Mouse (Mus musculus): Measurements from ENCODE around the gene Men1.
"Not testable (repeated sequence)": the region's sequence is repeated elsewhere in the genome, so short reads cannot be mapped to it uniquely, and the experiment has no call there.

The Men1 gene

GRCm38 (mm10) chr19:6304787-6305516, 29.8 kb upstream of the Men1 start:
- DNase-seq (ENCODE audit: low read depth, low spot score), result peak; percentile 86

DNA sequence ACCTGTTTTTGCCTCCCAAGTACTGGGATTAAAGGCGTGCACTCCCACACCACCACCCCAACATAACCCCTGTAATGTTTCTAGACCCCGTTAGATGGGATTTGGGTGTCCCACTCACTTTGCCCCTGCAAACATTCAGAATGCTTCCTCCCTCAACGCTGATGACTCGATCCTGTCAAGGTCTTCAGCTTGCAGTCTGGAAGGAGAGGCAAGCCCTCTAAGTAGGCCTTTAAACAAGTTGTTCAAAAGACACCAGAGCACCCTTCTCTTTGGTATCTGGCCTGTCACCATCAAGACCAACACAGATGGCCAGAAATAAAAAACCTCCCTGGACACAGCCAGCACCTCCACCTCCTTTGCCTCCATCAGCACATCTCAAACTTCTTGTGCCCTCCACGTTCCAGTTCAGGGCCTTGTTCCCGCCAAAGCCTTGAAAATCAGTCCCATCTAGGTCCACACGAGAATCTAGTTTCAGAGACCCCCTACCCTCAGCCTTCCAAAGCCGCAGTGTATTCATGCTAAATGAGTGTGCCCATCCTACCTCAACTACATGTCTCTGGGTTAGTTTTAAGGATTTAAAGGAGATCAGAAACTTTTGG, 29.2 kb upstream of the Men1 start:
- no peak for DNase-seq (ENCODE audit: low read depth, low spot score)

DNA sequence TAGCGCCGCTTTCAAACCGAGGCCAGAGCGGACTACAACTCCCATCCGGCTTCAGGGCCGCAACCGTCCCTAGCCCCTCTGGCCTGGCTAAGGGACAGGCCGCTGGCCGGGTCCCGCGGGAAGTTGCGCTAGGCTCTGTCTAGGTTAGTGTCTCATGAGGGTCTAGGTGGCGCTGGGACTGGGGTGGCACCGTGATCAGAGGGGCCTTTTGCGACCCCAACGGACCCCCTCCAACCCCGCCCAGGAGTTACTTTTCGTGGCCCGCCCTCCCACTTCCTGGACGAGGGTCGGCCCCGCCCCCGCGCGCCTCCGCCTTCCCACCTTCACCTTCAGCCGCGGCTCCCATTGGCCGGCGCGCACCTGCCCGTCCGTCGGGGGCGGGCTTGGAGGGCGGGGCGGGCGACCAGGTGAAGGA, 28.6 kb upstream of the Men1 start, which contains the start of gene Cdc42bpg:
Gene Cdc42bpg, plus strand, starts transcription at position 320 of the 415 bp plus-strand sequence.
- peak; percentile 75 for DNase-seq (ENCODE audit: low read depth, low spot score)

DNA sequence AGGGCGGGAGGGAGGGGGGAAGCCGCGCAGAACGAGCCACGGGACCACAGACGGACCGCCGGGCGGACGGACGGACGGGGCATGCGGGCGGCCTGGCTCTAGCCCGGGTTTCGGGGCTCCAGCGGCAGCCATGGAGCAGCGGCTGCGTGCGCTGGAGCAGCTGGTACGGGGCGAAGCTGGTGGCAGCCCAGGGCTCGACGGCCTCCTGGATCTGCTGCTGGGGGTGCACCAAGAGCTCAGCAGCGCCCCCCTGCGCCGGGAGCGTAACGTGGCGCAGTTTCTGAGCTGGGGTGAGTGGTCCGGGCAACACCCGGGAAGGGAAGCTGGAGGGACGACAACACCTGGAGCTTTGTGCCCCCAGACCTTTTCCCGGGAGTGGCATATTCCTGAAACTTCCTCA, 28.2 kb upstream of the Men1 start:
- peak; percentile 61 for DNase-seq (ENCODE audit: low read depth, low spot score)

GRCm38 (mm10) chr19:6307733-6308531, 26.8 kb upstream of the Men1 start:
- DNase-seq (ENCODE audit: low read depth, low spot score), result no peak

GRCm38 (mm10) chr19:6310181-6310580, 24.6 kb upstream of the Men1 start:
- no peak for DNase-seq (ENCODE audit: low read depth, low spot score)

GRCm38 (mm10) chr19:6311783-6312182, 23.0 kb upstream of the Men1 start:
- DNase-seq (ENCODE audit: low read depth, low spot score), result not testable (repeated sequence)

DNA sequence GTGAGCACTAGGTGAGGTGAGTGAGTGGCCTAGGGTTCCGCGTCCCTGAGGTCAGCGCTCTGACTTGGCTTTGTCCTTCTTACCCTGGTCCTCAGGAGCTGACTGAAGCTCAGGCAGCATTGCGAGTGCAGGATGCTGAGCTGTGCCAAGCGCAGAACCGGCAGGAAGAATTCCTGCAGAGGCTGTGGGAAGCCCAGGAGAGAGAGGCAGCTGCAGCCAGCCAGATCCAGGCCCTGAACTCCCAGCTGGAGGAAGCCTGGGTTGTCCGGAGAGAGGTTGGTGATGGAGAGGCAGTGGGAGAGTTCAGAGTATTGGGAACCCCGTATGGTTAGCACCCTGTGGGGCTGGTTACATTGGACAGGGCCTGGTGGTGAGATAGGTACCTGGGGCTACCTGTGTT, 21.0 kb upstream of the Men1 start:
- no peak for DNase-seq (ENCODE audit: low read depth, low spot score)

GRCm38 (mm10) chr19:6314513-6314912, 20.3 kb upstream of the Men1 start:
- DNase-seq (ENCODE audit: low read depth, low spot score), result no peak

DNA sequence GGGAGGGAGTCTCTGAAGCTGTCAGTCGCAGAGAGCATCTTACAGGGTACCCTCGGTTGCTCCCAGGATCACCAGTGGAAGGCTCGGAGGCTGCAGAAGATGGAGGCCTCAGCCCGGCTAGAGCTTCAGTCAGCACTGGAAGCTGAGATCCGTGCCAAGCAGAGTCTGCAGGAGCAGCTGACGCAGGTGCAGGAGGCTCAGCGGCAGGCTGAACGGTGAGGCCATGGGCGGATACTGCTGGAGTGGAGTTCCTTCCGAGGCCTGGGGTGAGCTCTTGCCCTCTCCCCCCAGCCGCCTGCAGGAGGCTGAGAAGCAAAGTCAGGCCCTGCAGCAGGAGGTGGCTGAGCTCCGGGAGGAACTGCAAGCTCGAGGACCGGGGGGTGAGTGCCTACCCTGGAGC, 19.2 kb upstream of the Men1 start:
- no peak for DNase-seq (ENCODE audit: low read depth, low spot score)

DNA sequence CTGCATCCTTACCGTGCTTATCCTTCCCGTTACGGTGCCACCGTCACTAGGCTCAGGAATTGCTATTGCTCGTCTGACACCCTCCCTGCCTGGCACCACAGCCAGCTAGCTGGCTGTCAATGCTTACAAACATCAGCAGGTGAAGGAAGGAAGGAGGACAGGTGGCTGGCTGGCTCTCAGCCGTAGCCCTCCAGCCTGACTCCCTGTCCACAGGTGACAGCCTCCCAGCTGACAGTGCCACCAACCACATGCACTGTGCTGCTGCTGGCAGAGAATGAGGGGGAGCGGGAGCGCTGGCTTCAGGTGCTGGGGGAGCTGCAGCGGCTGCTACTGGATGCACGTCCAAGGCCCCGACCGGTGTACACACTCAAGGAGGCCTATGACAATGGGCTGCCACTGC, 16.6 kb upstream of the Men1 start:
- no peak for DNase-seq (ENCODE audit: low read depth, low spot score)

- no peak for DNase-seq (ENCODE audit: low read depth, low spot score)
Observed at GRCm38 (mm10) chr19:6321358-6321757, 13.4 kb upstream of the Men1 start.

DNA sequence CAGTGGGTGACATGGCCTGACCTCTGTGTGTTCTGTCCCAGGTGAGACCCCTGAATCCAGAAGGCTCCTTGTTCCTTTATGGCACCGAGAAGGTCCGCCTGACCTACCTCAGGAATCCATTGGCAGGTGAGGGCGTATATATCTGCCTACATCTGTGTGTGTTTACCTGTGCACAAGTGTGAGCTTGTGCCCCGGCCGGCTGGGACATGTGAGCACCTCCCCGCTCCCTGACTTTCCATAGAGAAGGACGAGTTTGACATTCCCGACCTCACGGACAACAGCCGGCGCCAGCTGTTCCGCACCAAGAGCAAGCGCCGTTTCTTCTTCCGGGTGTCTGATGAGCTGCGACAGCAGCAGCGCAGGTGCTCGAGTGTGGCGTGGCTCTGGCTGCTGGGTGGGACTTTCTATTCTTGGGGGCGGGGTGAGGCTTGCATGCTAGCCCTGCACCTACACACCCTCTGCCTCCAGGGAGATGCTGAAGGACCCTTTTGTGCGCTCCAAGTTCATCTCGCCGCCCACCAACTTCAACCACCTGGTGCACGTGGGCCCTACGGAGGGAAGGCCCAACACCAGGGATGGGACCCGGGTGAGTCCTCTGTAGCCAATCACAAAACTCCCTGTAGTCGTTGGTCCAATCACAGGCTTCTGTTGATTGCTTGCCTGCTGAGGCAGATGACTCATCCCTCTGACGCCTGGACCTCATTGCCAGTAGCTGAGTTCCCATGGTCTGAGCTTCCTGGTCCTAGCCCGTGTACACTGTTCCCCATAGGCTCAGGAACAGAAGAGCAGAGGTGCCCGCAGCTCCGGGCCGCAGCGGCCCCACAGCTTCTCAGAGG, 12.8 kb upstream of the Men1 start:
- no peak for DNase-seq (ENCODE audit: low read depth, low spot score)

DNA sequence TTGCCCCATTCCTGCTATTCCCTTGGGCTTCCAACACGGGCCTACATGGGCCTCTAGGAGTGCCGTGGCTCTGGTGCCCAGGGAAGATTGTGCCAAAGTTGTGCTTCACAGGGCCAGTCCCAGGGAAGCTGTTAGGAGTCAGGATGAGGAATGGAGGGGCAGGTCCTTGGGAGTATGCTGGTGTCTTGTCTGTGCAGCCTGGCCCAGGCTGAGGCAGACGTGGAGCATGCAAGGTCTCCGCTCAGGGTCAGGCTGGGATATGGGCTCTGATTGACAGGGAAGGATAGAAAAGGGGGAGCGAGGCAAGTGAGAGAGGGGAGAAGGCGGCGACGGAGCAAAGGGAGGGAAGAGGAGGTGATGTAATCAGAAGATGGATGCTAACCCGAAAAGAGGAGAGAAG, 10.0 kb upstream of the Men1 start:
- DNase-seq (ENCODE audit: low read depth, low spot score), result no peak

DNA sequence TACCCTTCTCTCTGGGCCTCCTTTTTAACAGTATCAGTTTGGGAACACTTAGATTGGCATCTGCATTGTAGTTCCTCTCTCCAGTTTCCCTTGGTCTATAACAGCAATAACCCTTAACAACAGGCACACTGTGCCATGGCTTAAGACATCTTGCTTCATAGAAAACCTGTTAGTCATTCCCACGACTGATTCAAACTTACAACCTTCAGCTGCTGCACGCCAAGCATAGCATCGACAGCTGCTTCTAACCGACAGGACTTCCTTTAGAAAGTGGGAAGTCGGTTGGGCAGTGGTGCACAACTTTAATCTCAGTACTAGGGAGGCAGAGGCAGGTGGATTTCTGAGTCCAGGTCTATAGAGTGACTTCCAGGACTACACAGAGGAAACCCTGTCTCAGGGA, 3.6 kb upstream of the Men1 start:
- DNase-seq (ENCODE audit: low read depth, low spot score), result no peak

DNA sequence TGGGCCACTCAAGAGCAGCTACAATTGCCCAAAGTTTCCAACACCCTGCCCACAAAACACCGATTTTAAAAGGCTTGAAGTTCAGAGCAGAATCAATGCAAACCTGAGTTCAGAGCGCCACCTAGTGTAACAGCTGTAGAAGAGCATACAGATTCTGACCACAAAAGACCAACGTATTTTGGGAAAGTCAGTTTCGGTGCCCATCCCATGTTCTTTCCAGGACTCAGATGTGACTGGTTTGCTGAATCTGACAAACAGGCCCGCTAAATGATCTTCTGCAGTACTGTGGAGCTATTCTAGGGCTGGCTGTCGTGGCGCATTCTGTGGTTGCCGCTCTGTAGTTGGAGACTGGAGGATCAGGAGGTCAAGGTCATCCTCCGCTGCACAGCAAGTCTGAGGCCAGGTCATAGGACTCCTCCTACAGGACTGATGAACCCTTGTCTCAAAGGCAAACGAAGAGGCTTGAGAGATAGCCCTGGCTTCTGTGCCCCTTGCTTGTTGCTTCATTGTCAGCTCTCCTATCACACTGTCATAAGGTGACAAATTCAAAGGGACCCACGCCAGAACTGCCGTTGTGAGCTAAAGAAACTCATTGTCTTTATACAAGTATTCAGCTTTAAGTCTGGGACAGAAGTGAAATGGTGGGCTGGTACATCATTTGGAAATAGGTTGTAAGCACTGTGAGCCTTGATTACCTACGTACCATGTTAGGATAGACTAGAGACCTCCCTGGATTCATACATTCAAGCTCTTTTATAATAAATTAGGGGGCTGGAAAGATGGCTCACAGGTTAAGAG, 2.9 kb upstream of the Men1 start:
- DNase-seq (ENCODE audit: low read depth, low spot score), result no peak

- DNase-seq (ENCODE audit: low read depth, low spot score), result no peak
Observed at GRCm38 (mm10) chr19:6333761-6334595, 801 bp upstream of the Men1 start.

GRCm38 (mm10) chr19:6335458-6335827, 664 bp downstream of the Men1 start:
- DNase-seq (ENCODE audit: low read depth, low spot score), result no peak

DNA sequence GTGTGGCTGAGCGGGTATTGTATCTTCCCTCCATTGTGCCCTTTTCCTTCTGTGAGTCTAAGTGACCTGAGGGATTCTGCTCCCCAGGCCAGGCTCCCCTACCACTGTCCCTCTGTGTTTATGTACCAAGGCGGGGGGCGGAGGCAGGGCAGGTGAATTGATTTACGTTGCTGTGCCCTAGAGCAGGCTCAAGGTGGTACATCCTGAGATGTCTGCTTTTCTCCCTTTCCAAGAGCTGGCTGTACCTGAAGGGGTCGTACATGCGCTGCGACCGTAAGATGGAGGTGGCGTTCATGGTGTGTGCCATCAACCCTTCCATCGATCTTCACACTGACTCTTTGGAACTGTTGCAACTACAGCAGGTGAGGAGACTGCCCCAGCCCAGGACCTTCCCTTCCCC, 2.1 kb downstream of the Men1 start:
- DNase-seq (ENCODE audit: low read depth, low spot score), result no peak

GRCm38 (mm10) chr19:6338171-6338570, 3.4 kb downstream of the Men1 start:
- no peak for DNase-seq (ENCODE audit: low read depth, low spot score)

Data from c-Kit-negative CD71-positive TER-119-positive erythroid progenitor cells, embryonic 14.5 days (primary cell).